Mouse (Mus musculus) gonadal fat pad, adult 2 months (tissue): Measurements from ENCODE around the gene Akr1b3. TPM values are rescaled to one million over a fixed set of nuclear protein-coding genes. Genes with fewer than 3 reads are reported as not detected.

ENCODE experiments used
- DNase-seq: peaks from one replicate; pipeline ENCODE4 v3.0.0-alpha.2; 2012; ENCODE audit warnings: low read depth
- polyA plus RNA-seq: library from polyadenylated mRNA; depleted of rRNA; stranded (reverse); fragments of >200 nt; gene quantifications from 2 replicates; pipeline ENCODE4 v1.2.3, GENCODE M21; 2012

Gene Akr1b3
- polyA plus RNA-seq, 1 experiment = 187 TPM

DNA sequence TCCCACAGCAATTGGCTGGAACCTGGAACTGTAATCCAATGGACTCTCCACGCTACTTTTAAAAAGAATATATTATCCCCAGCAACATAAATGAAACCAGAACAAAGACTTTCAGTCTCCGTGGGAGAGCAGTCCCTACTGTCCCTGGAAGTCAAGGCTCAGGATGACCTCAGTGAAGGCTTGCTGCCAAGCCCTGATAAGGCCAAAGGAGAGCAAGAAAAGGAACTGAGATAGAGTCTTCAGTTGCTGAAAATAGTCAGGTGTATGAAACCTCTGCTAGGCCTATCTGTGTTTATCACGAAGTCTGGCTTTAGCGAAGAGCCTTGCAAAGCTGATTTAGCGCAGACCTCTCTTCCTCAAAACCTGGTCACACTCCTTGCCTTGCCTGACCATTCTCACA lies 14.1 kb upstream of the Akr1b3 start:
- DNase-seq = no peak

GRCm38 (mm10) chr6:34322121-34322520 lies 4.8 kb upstream of the Akr1b3 start:
- no peak for DNase-seq

DNA sequence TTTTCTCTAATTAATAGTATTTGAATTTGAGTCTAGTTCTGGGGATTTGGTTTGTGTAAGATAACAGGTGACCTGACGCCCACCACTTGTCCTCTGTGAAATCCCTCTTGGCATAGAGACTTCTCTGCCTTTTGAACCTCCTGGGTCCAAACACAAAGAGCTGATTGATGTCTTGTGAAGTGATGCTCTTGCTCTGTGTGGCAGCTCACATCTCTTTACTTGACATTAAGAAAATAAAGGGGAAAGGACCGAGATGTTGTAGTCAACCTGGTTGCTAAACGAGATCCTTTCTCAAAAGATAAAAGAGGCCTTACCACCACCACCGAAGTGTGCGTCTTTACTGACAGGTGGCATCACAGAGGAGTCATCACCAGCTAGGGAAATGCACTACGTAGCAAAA lies 1.4 kb upstream of the Akr1b3 start:
- no peak for DNase-seq

DNA sequence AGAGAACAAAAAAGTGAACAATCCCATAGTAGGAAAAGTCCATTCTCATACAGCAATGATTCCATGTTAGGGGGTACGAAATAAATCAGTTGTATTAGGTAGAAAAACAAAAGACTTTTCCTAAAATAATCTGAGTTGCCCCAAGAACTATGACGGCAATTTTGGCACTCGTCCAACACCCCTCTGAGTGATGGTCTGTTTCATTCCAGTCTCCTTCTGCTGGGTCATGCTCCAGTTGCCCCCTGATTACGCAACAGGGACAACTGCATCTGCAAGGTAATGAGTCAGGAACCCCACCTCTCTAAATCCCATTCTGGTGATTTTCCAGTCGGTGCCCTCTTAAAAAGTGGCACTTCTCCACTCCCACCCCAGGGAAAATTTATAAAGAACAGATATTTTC lies 894 bp upstream of the Akr1b3 start:
- DNase-seq = no peak

GRCm38 (mm10) chr6:34313921-34314320 lies 3.4 kb downstream of the Akr1b3 start:
- DNase-seq = no peak

GRCm38 (mm10) chr6:34313386-34313785 lies 3.9 kb downstream of the Akr1b3 start:
- no peak for DNase-seq

GRCm38 (mm10) chr6:34310023-34310595 lies 7.2 kb downstream of the Akr1b3 start:
- no peak for DNase-seq

GRCm38 (mm10) chr6:34309526-34309925 lies 7.8 kb downstream of the Akr1b3 start:
- DNase-seq = no peak

DNA sequence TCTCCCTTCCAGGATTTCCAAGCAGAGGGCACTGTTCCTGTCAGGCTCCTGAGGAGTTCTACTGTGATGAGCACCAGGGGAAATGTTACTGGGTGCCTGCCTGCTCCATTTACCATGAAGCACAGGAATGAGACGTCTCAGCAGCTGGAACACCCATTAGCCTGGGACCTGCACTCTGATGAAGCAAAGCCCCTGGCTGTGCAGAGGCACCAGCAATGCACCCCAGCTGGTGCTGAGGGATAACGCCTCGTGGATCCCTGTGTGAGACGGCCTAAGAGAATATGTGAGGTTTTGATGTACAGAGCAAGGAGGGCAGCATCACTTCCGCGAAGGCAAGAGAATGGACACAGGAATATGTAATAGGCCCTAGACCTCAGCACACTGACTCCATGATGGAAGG lies 10.5 kb downstream of the Akr1b3 start:
- no peak for DNase-seq

- DNase-seq = no peak
Observed at GRCm38 (mm10) chr6:34304675-34305241, 12.5 kb downstream of the Akr1b3 start.

DNA sequence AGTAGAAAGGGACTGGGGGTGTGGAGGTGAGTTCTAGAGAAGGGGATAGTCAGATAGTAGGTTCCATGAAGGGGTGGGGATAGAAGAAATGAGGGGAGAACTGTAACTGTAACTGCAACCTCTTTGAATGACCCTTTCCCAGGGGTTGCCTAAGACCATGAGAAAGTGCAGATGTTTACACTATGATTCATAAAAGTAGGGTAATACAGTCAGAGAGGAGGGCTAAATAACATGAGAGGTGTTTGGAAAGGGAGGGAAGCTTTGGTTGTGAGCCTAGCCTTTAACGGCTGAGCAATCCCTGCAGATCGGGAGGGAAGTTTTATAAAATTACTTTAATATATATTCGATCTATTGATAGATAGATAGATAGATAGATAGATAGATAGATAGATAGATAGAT lies 20.2 kb downstream of the Akr1b3 start:
- no peak for DNase-seq

GRCm38 (mm10) chr6:34295437-34295836 lies 21.8 kb downstream of the Akr1b3 start:
- DNase-seq = no peak

DNA sequence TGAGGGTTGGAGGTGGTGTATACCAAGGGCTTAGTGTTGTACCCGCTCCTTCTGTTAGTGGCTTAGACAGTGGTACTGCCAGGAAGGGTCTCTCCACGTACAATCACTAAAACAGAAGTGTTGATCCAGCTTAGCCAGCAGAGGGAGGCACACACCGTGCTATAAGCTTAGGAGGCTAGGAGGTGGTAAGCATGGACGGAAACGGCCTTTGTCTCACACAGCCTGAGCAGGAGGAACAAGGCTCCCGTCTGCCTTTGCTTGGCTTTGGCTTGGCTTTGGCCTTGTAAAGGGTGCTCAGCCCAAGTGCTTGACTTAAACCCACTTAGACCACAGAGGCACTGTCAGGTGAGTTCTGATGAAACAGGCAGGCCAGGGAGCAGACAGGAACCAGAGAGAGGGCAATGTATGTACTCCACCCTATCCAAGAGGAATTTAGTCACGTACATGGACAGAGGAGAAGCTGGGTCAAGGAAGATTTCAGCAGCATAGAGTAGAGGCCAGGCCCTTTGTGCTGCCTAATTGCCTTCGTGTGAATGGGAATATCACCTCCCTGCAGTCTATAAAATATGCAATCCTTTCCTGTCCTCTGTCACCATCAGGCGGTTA lies 24.3 kb downstream of the Akr1b3 start:
- no peak for DNase-seq

- DNase-seq = no peak
Observed at GRCm38 (mm10) chr6:34292196-34292881, 24.9 kb downstream of the Akr1b3 start.

GRCm38 (mm10) chr6:34290681-34291080 lies 26.6 kb downstream of the Akr1b3 start:
- no peak for DNase-seq

GRCm38 (mm10) chr6:34290091-34290490 lies 27.2 kb downstream of the Akr1b3 start:
- no peak for DNase-seq

DNA sequence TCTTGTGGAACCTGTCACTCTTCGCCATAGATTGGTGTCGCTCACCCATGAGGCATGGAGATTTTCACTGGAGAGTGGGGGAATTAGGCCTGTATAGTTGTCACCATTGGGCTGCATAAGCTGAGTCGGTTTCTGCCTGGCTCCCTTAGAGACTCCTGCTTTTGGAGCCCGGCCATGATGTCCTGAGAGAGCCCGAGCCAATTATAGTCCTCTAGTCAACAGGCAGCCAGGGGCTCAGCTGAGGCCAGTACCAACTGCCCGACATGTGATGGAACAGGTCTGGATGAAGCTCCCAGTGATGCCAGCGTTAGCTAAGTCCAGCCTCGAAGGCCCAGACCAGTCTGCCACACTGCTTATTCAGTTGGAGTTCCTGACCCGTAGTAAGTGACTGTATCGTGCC lies 29.2 kb downstream of the Akr1b3 start:
- no peak for DNase-seq

DNA sequence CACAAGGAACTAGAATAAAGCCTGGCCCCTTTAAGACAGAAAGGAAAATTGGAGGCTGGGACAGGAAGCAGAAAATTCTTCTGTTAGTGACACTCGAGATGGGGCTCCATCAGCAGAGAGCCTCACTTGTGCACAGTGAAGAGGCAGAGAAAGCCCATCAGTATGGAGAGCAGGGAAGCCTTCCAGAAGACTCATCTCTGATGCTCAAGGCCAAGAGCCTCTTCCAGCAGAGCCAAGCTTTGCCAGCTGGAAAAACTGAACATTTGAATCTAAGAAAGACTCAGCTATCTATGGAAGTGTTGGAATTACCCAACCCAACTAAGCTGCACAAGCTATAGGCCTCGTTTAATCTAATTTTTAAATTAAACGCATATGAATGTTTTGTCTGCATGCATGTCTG lies 30.4 kb downstream of the Akr1b3 start:
- DNase-seq = no peak

GRCm38 (mm10) chr6:34278385-34278784 lies 38.9 kb downstream of the Akr1b3 start:
- no peak for DNase-seq

GRCm38 (mm10) chr6:34277665-34278064 lies 39.6 kb downstream of the Akr1b3 start:
- DNase-seq = no peak

GRCm38 (mm10) chr6:34274346-34274745 lies 42.9 kb downstream of the Akr1b3 start:
- no peak for DNase-seq

DNA sequence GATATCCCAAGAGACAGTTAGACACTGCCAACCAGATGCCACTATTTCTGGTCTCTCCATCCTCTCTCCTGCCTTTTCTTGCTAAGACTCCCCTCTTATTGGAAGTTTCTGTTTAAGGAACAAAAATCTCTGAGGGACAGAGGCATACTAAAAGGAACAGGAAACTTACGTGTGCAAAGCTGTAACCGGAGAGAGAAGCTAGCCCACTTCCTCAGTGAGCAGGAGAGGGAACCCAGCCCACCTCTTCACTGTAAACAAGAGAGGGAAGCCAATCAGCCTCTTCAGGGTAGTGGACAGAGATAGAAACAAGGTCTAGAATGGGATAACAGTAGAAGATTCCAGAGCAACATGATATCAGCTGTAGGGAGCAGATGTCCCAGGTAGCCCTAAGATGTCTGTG lies 44.2 kb downstream of the Akr1b3 start:
- DNase-seq = no peak

GRCm38 (mm10) chr6:34272462-34272861 lies 44.8 kb downstream of the Akr1b3 start:
- DNase-seq = no peak
